8 mouse cellular contexts compared by ENCODE assay signal in genomic region chr11:64890776-64891175, GRCm38 (mm10).
A peak's percentile ranks its signal among the peaks of the same experiment; 100 is the strongest.
DNase-seq lines count a peak whose midpoint lies in the region; ATAC-seq and TF ChIP-seq lines count a peak whose summit lies in the region.

No protein-coding gene starts in this region.

- H3K9me3 ChIP-seq in hindbrain, embryonic 11.5 days (ENCODE audit: control insufficient read depth, low read length): no peaks in the 10 kb centered on the region
- no peaks in the 10 kb centered on the region for H3K9me3 ChIP-seq in hindbrain, embryonic 14.5 days (ENCODE audit: control insufficient read depth, low read length)
- no peaks in the 10 kb centered on the region for H3K9me3 ChIP-seq in ES-E14 (ENCODE audit: control insufficient read depth, insufficient read depth, low read depth, low read length)

- H3K36me3 ChIP-seq in hindbrain, embryonic 11.5 days (ENCODE audit: control insufficient read depth, insufficient read depth, low read length): no peaks in the 10 kb centered on the region
- H3K36me3 ChIP-seq in hindbrain, embryonic 14.5 days (replicated peaks; ENCODE audit: control insufficient read depth, insufficient read depth): no peaks in the 10 kb centered on the region
- H3K36me3 ChIP-seq in ES-E14 (ENCODE audit: control insufficient read depth, insufficient read depth, low read length, poor library complexity, severe bottlenecking): no peaks in the 10 kb centered on the region

- H3K4me2 ChIP-seq in hindbrain, embryonic 11.5 days (replicated peaks; ENCODE audit: low read depth, low read length): no peak overlapping the region
- H3K4me2 ChIP-seq in hindbrain, embryonic 14.5 days (replicated peaks): no peak overlapping the region

- H3K27me3 ChIP-seq in hindbrain, embryonic 11.5 days (ENCODE audit: control insufficient read depth, insufficient read depth, low read length): no peaks in the 10 kb centered on the region
- H3K27me3 ChIP-seq in hindbrain, embryonic 14.5 days (ENCODE audit: control insufficient read depth, insufficient read depth, low read length): no peaks in the 10 kb centered on the region

- H3K4me1 ChIP-seq in hindbrain, embryonic 11.5 days (replicated peaks; ENCODE audit: control insufficient read depth, insufficient read depth, low read length): no peaks in the 10 kb centered on the region
- no peaks in the 10 kb centered on the region for H3K4me1 ChIP-seq in hindbrain, embryonic 14.5 days (replicated peaks; ENCODE audit: control insufficient read depth, insufficient read depth, low read length)
- H3K4me1 ChIP-seq in ES-E14 (ENCODE audit: control insufficient read depth in 2 of 2, insufficient read depth in 2 of 2, low read length in 2 of 2, poor library complexity in 1 of 2): no peaks in the 10 kb centered on the region

- no peak for ATAC-seq in hindbrain, embryonic 11.5 days (ENCODE audit: low FRiP score)
- no peak for ATAC-seq in hindbrain, embryonic 14.5 days (ENCODE audit: low FRiP score)

- 40% methylated on average over 3 of the region's 3 CpGs for WGBS in hindbrain, embryonic 11.5 days
- WGBS in hindbrain, embryonic 14.5 days: 35% methylated on average over 3 of the region's 3 CpGs

- H3K4me3 ChIP-seq in hindbrain, embryonic 11.5 days (ENCODE audit: low read depth, low read length): no peak overlapping the region
- no peak overlapping the region for H3K4me3 ChIP-seq in hindbrain, embryonic 14.5 days (replicated peaks; ENCODE audit: low read length)
- H3K4me3 ChIP-seq in ES-E14 (ENCODE audit: insufficient read depth in 1 of 2, low read depth in 1 of 2, low read length in 2 of 2, poor library complexity in 1 of 2, severe bottlenecking in 1 of 2): no peak overlapping the region

- H3K27ac ChIP-seq in hindbrain, embryonic 11.5 days (ENCODE audit: low read depth, low read length): no peak overlapping the region
- H3K27ac ChIP-seq in hindbrain, embryonic 14.5 days: no peak overlapping the region
- no peak overlapping the region for H3K27ac ChIP-seq in ES-E14 (ENCODE audit: insufficient read depth, low read depth, low read length, poor library complexity, severe bottlenecking)

- DNase-seq in hindbrain, embryonic 11.5 days (ENCODE audit: low spot score): peak; percentile 68
- no peak for DNase-seq in hindbrain, embryonic 14.5 days (ENCODE audit: low spot score)
- peak; percentile 43 for DNase-seq in 416B (ENCODE audit: low read depth)
- peak; percentile 50 for DNase-seq in ES-E14 (ENCODE audit: low read depth, low spot score)
- peak; percentile 70 for DNase-seq in embryo, embryonic 10.5 days (ENCODE audit: low spot score)
- DNase-seq in lung, postnatal 25 days (ENCODE audit: low spot score): peak; percentile 10
- peak; percentile 86 for DNase-seq in thymus, postnatal 4 days
- no peak for DNase-seq in urinary bladder, postnatal 14 days (ENCODE audit: low spot score)

- H3K9ac ChIP-seq in hindbrain, embryonic 11.5 days (ENCODE audit: low read depth, low read length): no peak overlapping the region
- H3K9ac ChIP-seq in hindbrain, embryonic 14.5 days: no peak overlapping the region
- no peak overlapping the region for H3K9ac ChIP-seq in ES-E14 (ENCODE audit: insufficient read depth, low read depth, low read length, poor library complexity, severe bottlenecking)

- in situ Hi-C loops in ES-E14 (cut with MboI; ENCODE audit: low sequenced_read_pairs in 2 of 2, unreplicated experiment in 2 of 2): no loop called here

TF ChIP-seq in ES-E14, 5 proteins besides CTCF, POLR2A, EP300 and RAD21:
- no peak for TF ChIP-seq ZC3H11A (IDR thresholded peaks at IDR 0.05; ENCODE audit: borderline replicate concordance, low read depth, low read length)
- no peak for TF ChIP-seq ZNF384 (IDR thresholded peaks at IDR 0.05; ENCODE audit: low read depth, low read length)
- TF ChIP-seq CHD2 (IDR thresholded peaks at IDR 0.05; ENCODE audit: low read depth, low read length): no peak
- no peak for TF ChIP-seq MAFK (IDR thresholded peaks at IDR 0.05; ENCODE audit: insufficient read depth, low read depth, low read length)
- TF ChIP-seq HCFC1 (IDR thresholded peaks at IDR 0.05; ENCODE audit: borderline replicate concordance, insufficient read depth, low read length): no peak

Comparison
In these comparisons a context has a peak if more than half of its experiments do, and no peak if none do; other contexts are left out.
1. DNase-seq: peak in hindbrain, embryonic 11.5 days (single experiment), 416B (single experiment), ES-E14 (single experiment), embryo, embryonic 10.5 days (single experiment), lung, postnatal 25 days (single experiment) and thymus, postnatal 4 days (single experiment); none in hindbrain, embryonic 14.5 days (single experiment) and urinary bladder, postnatal 14 days (single experiment).